Mouse (Mus musculus) spleen, adult 2 months (tissue): Measurements from ENCODE around the gene Cavin4. TPM values are rescaled to one million over a fixed set of nuclear protein-coding genes. Genes with fewer than 3 reads are reported as not detected.

Source experiments
- DNase-seq, 2 experiments: peaks; one replicate each; pipeline versions ENCODE4 v3.0.0 to v3.0.0-alpha.2; 2012 to 2021; ENCODE audit warnings: low spot score in 2 of 2, low read depth in 1 of 2
- H3K27ac ChIP-seq: fragments of 200-500 bp; 2 replicates; pipeline ENCODE4 v1.5.1; 2012; ENCODE audit warnings: low read length, inconsistent platforms; ENCODE audit not compliant: insufficient read depth
- H3K27me3 ChIP-seq: fragments of 200-500 bp; 2 replicates; pipeline ENCODE4 v1.6.1; 2012; ENCODE audit warnings: mild to moderate bottlenecking, moderate library complexity, low read length, inconsistent platforms; ENCODE audit not compliant: control insufficient read depth, insufficient read depth
- H3K36me3 ChIP-seq: fragments of 200-500 bp; 2 replicates; pipeline ENCODE4 v1.6.1; 2012; ENCODE audit warnings: mild to moderate bottlenecking, low read length, inconsistent platforms; ENCODE audit not compliant: control insufficient read depth, insufficient read depth
- H3K4me1 ChIP-seq: fragments of 200-500 bp; 2 replicates; pipeline ENCODE4 v1.6.1; 2011; ENCODE audit warnings: inconsistent platforms; ENCODE audit not compliant: control insufficient read depth, insufficient read depth, insufficient read length
- H3K4me3 ChIP-seq: fragments of 200-500 bp; 2 replicates; pipeline ENCODE4 v1.5.1; 2011; ENCODE audit warnings: mild to moderate bottlenecking, inconsistent platforms; ENCODE audit not compliant: insufficient read depth, insufficient read length; ENCODE audit errors: extremely low read depth
- CTCF ChIP-seq: fragments of 200-500 bp; IDR thresholded peaks from 2 replicates; pipeline ENCODE4 v1.5.1; 2011; ENCODE audit warnings: mild to moderate bottlenecking, inconsistent platforms; ENCODE audit not compliant: insufficient read depth, insufficient read length, insufficient replicate concordance; ENCODE audit errors: extremely low read depth
- POLR2A ChIP-seq: fragments of 200-500 bp; IDR thresholded peaks from 2 replicates; pipeline ENCODE4 v1.6.1; 2011; ENCODE audit warnings: low read depth, low read length, inconsistent platforms
- WGBS: fragments of 180-500 bp; shearing (Covaris S2); methylation state at CpG from one replicate; pipeline ENCODE4 v1.1.7; 2018; 5-methylcytosine and 5-hydroxymethylcytosine counted together
- polyA plus RNA-seq: library from polyadenylated mRNA; depleted of rRNA; stranded (reverse); fragments of >200 nt; gene quantifications from 2 replicates; pipeline ENCODE4 v1.2.3, GENCODE M21; 2012; rRNA removed

The Cavin4 gene
- polyA plus RNA-seq, 1 experiment, result not detected

- Histone ChIP-seq H3K4me1 (no peaks in the 10 kb centered on the region), H3K4me3 (no peak overlapping the region), H3K27ac (no peak overlapping the region), H3K36me3 (no peaks in the 10 kb centered on the region), H3K27me3 (no peaks in the 10 kb centered on the region)
- 86% methylated on average over 8 of the region's 8 CpGs for WGBS
- DNase-seq, result no peak
- TF ChIP-seq CTCF, result no peak
Observed at GRCm38 (mm10) chr4:48715865-48716650, 52.7 kb downstream of the Cavin4 start.

GRCm38 (mm10) chr4:48716817-48717216 lies 53.5 kb downstream of the Cavin4 start:
- H3K27ac ChIP-seq, result no peak overlapping the region
- no peak overlapping the region for H3K4me3 ChIP-seq
- no peak for DNase-seq
- 73% methylated on average over 4 of the region's 4 CpGs for WGBS
- no peaks in the 10 kb centered on the region for H3K36me3 ChIP-seq
- TF ChIP-seq CTCF (no peak), POLR2A (no peak)
- H3K4me1 ChIP-seq, result no peaks in the 10 kb centered on the region
- H3K27me3 ChIP-seq, result no peaks in the 10 kb centered on the region

Other genes starting within 250 kb of the Cavin4 start
- 6.8 and 9.2 TPM in 2 replicates for gene Tex10, start 190.1 kb upstream of the Cavin4 start, polyA plus RNA-seq
- gene Msantd3, start 123.6 kb upstream of the Cavin4 start, polyA plus RNA-seq, result 0.60 and 0.69 TPM in 2 replicates
- 0.58 and 0.63 TPM in 2 replicates for gene Tmeff1, start 78.3 kb upstream of the Cavin4 start, polyA plus RNA-seq